Mouse (Mus musculus): ENCODE results near the gene Tbx21. TPM values are rescaled to one million over a fixed set of nuclear protein-coding genes. Genes with fewer than 3 reads are reported as not detected.

The Tbx21 gene
- polyA plus RNA-seq, 1 experiment: not detected

- Histone ChIP-seq H3K27me3 (ENCODE audit: control insufficient read depth, insufficient read depth, insufficient read length) (peaks cover 5% of the 10 kb centered on the region), H3K36me3 (ENCODE audit: control insufficient read depth, insufficient read depth) (no peaks in the 10 kb centered on the region), H3K79me3 (ENCODE audit: low read depth) (no peaks in the 10 kb centered on the region), H3K79me2 (ENCODE audit: control insufficient read depth, insufficient read depth) (no peaks in the 10 kb centered on the region), H3K4me3 (ENCODE audit: insufficient read depth, poor library complexity, severe bottlenecking) (no peak overlapping the region), H3ac (ENCODE audit: control insufficient read depth, insufficient read length, low read depth) (no peak overlapping the region)
- no peak for TF ChIP-seq CEBPB (IDR thresholded peaks at IDR 0.05; ENCODE audit: low read depth)
- no peak for TF ChIP-seq MYOG (IDR thresholded peaks at IDR 0.05; ENCODE audit: control insufficient read depth, extremely low read depth, insufficient read length)
Measured at GRCm38 (mm10) chr11:97086365-97086764, 28.8 kb downstream of the Tbx21 start.

GRCm38 (mm10) chr11:97084821-97085505 lies 30.2 kb downstream of the Tbx21 start:
- no peak for TF ChIP-seq CTCF (IDR thresholded peaks at IDR 0.05; ENCODE audit: control insufficient read depth, insufficient read depth, insufficient read length)
- TF ChIP-seq USF1 (IDR thresholded peaks at IDR 0.05; ENCODE audit: low read depth): no peak
- no peak for TF ChIP-seq MYOD1 (IDR thresholded peaks at IDR 0.05; ENCODE audit: control insufficient read depth, insufficient read length, low read depth)
- no peak for TF ChIP-seq MYOG (IDR thresholded peaks at IDR 0.05; ENCODE audit: control insufficient read depth, extremely low read depth, insufficient read length)
- TF ChIP-seq MAX (IDR thresholded peaks at IDR 0.05): no peak

GRCm38 (mm10) chr11:97083401-97084140 lies 31.6 kb downstream of the Tbx21 start:
- no peak overlapping the region for H3K4me3 ChIP-seq (ENCODE audit: insufficient read depth, poor library complexity, severe bottlenecking)
- TF ChIP-seq MYOG (IDR thresholded peaks at IDR 0.05; ENCODE audit: control insufficient read depth, extremely low read depth, insufficient read length) (no peak), MAX (IDR thresholded peaks at IDR 0.05) (peak; percentile 98), FOSL1 (IDR thresholded peaks at IDR 0.05; ENCODE audit: insufficient read depth, low read length, poor library complexity, severe bottlenecking) (peak; percentile 79), CEBPB (IDR thresholded peaks at IDR 0.05; ENCODE audit: low read depth) (no peak), MYOD1 (IDR thresholded peaks at IDR 0.05; ENCODE audit: control insufficient read depth, insufficient read length, low read depth) (no peak), USF1 (IDR thresholded peaks at IDR 0.05; ENCODE audit: low read depth) (peak; percentile 41), CTCF (IDR thresholded peaks at IDR 0.05; ENCODE audit: control insufficient read depth, insufficient read depth, insufficient read length) (no peak)
- H3K27me3 ChIP-seq (ENCODE audit: control insufficient read depth, insufficient read depth, insufficient read length): no peaks in the 10 kb centered on the region

More at GRCm38 (mm10) chr11:97084821-97085505, 30.2 kb downstream of the Tbx21 start:
- Histone ChIP-seq H3ac (ENCODE audit: control insufficient read depth, insufficient read length, low read depth) (no peak overlapping the region), H3K79me3 (ENCODE audit: low read depth) (no peaks in the 10 kb centered on the region), H3K27me3 (ENCODE audit: control insufficient read depth, insufficient read depth, insufficient read length) (no peaks in the 10 kb centered on the region), H3K4me3 (ENCODE audit: insufficient read depth, poor library complexity, severe bottlenecking) (no peak overlapping the region), H3K36me3 (ENCODE audit: control insufficient read depth, insufficient read depth) (no peaks in the 10 kb centered on the region), H3K79me2 (ENCODE audit: control insufficient read depth, insufficient read depth) (no peaks in the 10 kb centered on the region)

GRCm38 (mm10) chr11:97082977-97083376 lies 32.2 kb downstream of the Tbx21 start:
- Histone ChIP-seq H3ac (ENCODE audit: control insufficient read depth, insufficient read length, low read depth) (no peak overlapping the region), H3K27me3 (ENCODE audit: control insufficient read depth, insufficient read depth, insufficient read length) (no peaks in the 10 kb centered on the region), H3K4me3 (ENCODE audit: insufficient read depth, poor library complexity, severe bottlenecking) (no peak overlapping the region), H3K36me3 (ENCODE audit: control insufficient read depth, insufficient read depth) (no peaks in the 10 kb centered on the region), H3K79me2 (ENCODE audit: control insufficient read depth, insufficient read depth) (no peaks in the 10 kb centered on the region), H3K79me3 (ENCODE audit: low read depth) (no peaks in the 10 kb centered on the region)
- TF ChIP-seq MYOG (IDR thresholded peaks at IDR 0.05; ENCODE audit: control insufficient read depth, extremely low read depth, insufficient read length): no peak

More at GRCm38 (mm10) chr11:97083401-97084140, 31.6 kb downstream of the Tbx21 start:
- no peaks in the 10 kb centered on the region for H3K36me3 ChIP-seq (ENCODE audit: control insufficient read depth, insufficient read depth)
- no peaks in the 10 kb centered on the region for H3K79me3 ChIP-seq (ENCODE audit: low read depth)
- no peaks in the 10 kb centered on the region for H3K79me2 ChIP-seq (ENCODE audit: control insufficient read depth, insufficient read depth)
- H3ac ChIP-seq (ENCODE audit: control insufficient read depth, insufficient read length, low read depth): peak overlapping the region; percentile 9

- Histone ChIP-seq H3K4me3 (ENCODE audit: insufficient read depth, poor library complexity, severe bottlenecking) (no peak overlapping the region), H3K36me3 (ENCODE audit: control insufficient read depth, insufficient read depth) (no peaks in the 10 kb centered on the region)
Measured at GRCm38 (mm10) chr11:97080291-97080690, 34.8 kb downstream of the Tbx21 start.

GRCm38 (mm10) chr11:97078751-97079150 lies 36.4 kb downstream of the Tbx21 start:
- TF ChIP-seq FOSL1 (IDR thresholded peaks at IDR 0.05; ENCODE audit: insufficient read depth, low read length, poor library complexity, severe bottlenecking) (no peak), CTCF (IDR thresholded peaks at IDR 0.05; ENCODE audit: control insufficient read depth, insufficient read depth, insufficient read length) (no peak), MAX (IDR thresholded peaks at IDR 0.05) (no peak), MYOD1 (IDR thresholded peaks at IDR 0.05; ENCODE audit: control insufficient read depth, insufficient read length, low read depth) (no peak), CEBPB (IDR thresholded peaks at IDR 0.05; ENCODE audit: low read depth) (no peak), MYOG (IDR thresholded peaks at IDR 0.05; ENCODE audit: control insufficient read depth, extremely low read depth, insufficient read length) (no peak), USF1 (IDR thresholded peaks at IDR 0.05; ENCODE audit: low read depth) (no peak)
- Histone ChIP-seq H3K27me3 (ENCODE audit: control insufficient read depth, insufficient read depth, insufficient read length) (peaks cover 14% of the 10 kb centered on the region), H3ac (ENCODE audit: control insufficient read depth, insufficient read length, low read depth) (no peak overlapping the region), H3K79me3 (ENCODE audit: low read depth) (no peaks in the 10 kb centered on the region), H3K4me3 (ENCODE audit: insufficient read depth, poor library complexity, severe bottlenecking) (no peak overlapping the region), H3K79me2 (ENCODE audit: control insufficient read depth, insufficient read depth) (no peaks in the 10 kb centered on the region), H3K36me3 (ENCODE audit: control insufficient read depth, insufficient read depth) (no peaks in the 10 kb centered on the region)

More at GRCm38 (mm10) chr11:97080291-97080690, 34.8 kb downstream of the Tbx21 start:
- Histone ChIP-seq H3K79me3 (ENCODE audit: low read depth) (no peaks in the 10 kb centered on the region), H3ac (ENCODE audit: control insufficient read depth, insufficient read length, low read depth) (no peak overlapping the region), H3K79me2 (ENCODE audit: control insufficient read depth, insufficient read depth) (no peaks in the 10 kb centered on the region), H3K27me3 (ENCODE audit: control insufficient read depth, insufficient read depth, insufficient read length) (peaks cover 5% of the 10 kb centered on the region)
- TF ChIP-seq CEBPB (IDR thresholded peaks at IDR 0.05; ENCODE audit: low read depth) (no peak), CTCF (IDR thresholded peaks at IDR 0.05; ENCODE audit: control insufficient read depth, insufficient read depth, insufficient read length) (no peak), MYOG (IDR thresholded peaks at IDR 0.05; ENCODE audit: control insufficient read depth, extremely low read depth, insufficient read length) (no peak), USF1 (IDR thresholded peaks at IDR 0.05; ENCODE audit: low read depth) (no peak), MYOD1 (IDR thresholded peaks at IDR 0.05; ENCODE audit: control insufficient read depth, insufficient read length, low read depth) (no peak), FOSL1 (IDR thresholded peaks at IDR 0.05; ENCODE audit: insufficient read depth, low read length, poor library complexity, severe bottlenecking) (no peak), MAX (IDR thresholded peaks at IDR 0.05) (no peak)

Data from C2C12 (cell line).